Mouse (Mus musculus) megakaryocyte, embryonic 14.5 days (primary cell): ENCODE measurements around the gene Ptpn13.

ENCODE experiments used
- FLI1 ChIP-seq: IDR thresholded peaks from 2 replicates; pipeline ENCODE4 v1.6.1; 2012; ENCODE audit warnings: low read length, inconsistent platforms, mixed read lengths
- GATA1 ChIP-seq: IDR thresholded peaks from 3 replicates; pipeline ENCODE4 v1.6.1; 2012; ENCODE audit warnings: mixed read lengths, low read length, inconsistent platforms, borderline replicate concordance

DNA sequence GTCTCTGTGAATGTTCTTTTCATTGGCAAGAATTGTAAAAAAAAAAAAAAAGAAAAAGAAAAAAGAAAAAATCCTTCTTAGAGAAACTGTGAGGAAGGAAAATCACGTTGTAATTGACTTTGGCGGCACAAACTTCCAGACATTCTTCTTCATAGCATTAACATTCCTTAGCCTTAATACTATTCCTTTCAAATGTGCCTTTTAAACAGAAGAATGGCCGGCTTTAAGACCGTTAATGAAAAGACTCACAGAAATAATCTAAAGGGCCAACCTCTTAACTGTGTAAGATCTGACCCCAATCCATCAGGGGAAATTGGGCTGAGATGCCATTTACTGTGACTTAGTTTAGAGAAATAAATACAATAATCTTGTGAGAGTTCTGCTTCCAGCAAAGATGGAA, 16.7 kb downstream of the Ptpn13 start:
- TF ChIP-seq GATA1 (no peak), FLI1 (no peak)
